Mouse (Mus musculus) ES-CJ7 (cell line): ENCODE data around the gene Dhx37.
"Not testable (repeated sequence)": the region's sequence is repeated elsewhere in the genome, so short reads cannot be mapped to it uniquely, and the experiment has no call there.

Experiments
- DNase-seq: peaks from one replicate; pipeline ENCODE4 v3.0.0; 2011; ENCODE audit warnings: low read depth, low spot score

The Dhx37 gene

GRCm38 (mm10) chr5:125448631-125449030 lies 14.7 kb upstream of the Dhx37 start:
- no peak for DNase-seq

GRCm38 (mm10) chr5:125448026-125448425 lies 14.1 kb upstream of the Dhx37 start:
- no peak for DNase-seq

DNA sequence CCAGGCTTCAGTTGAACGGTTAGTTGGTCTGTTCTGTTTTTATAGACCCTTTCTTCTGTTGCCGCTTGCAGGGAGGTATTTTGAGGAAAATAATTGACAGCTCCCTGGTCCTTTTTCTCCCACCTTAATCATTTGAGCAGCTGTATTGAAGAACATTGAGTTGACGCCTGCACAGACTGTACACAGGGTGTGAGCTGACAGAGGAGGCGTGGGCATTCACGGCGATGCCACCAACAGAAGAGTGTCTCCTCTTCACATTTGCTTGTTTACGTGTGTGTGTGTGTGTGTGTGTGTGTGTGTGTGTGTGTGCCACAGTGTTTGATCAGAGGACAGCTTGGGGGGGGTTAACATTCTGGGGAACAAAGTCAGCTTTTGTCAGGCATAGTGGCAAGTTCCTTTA lies 12.4 kb upstream of the Dhx37 start:
- no peak for DNase-seq

GRCm38 (mm10) chr5:125444554-125444953 lies 10.6 kb upstream of the Dhx37 start:
- DNase-seq, result no peak

DNA sequence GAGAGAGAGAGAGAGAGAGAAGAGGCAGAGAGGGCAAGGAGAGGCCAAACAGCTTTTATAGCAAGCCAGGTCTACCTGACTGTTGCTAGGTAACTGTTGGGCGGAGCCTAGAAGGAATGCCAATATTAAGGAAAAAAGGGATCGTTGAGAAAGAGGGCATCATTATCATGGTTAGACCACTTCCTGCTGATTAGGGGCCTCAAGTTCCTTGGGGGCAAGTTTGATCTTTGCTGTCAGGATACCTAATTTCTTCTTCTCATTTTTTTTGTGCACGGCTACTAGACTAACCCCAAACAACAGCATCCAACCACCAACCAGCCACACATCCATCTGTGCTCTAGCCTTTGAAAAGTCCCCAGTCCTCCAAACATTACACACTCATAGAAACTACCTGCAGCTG lies 10.0 kb upstream of the Dhx37 start:
- no peak for DNase-seq

DNA sequence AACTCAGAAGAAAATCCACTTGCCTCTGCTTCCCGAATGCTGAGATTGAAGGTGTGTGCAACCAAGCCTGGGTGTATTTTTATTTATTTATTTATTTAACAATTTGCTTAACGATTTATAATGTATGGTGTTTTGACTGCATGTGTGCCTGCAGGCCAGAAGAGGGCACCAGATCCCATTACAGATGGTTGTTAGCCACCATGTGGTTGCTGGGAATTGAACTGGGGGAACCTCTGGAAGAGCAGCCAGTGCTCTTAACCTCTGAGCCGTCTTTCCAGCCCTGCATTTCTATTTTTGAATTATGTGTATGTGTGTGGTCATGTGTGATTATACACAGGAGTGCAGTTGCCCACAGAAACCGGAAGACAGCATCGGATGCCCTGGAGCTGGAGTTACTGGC lies 9.4 kb upstream of the Dhx37 start:
- DNase-seq, result no peak

DNA sequence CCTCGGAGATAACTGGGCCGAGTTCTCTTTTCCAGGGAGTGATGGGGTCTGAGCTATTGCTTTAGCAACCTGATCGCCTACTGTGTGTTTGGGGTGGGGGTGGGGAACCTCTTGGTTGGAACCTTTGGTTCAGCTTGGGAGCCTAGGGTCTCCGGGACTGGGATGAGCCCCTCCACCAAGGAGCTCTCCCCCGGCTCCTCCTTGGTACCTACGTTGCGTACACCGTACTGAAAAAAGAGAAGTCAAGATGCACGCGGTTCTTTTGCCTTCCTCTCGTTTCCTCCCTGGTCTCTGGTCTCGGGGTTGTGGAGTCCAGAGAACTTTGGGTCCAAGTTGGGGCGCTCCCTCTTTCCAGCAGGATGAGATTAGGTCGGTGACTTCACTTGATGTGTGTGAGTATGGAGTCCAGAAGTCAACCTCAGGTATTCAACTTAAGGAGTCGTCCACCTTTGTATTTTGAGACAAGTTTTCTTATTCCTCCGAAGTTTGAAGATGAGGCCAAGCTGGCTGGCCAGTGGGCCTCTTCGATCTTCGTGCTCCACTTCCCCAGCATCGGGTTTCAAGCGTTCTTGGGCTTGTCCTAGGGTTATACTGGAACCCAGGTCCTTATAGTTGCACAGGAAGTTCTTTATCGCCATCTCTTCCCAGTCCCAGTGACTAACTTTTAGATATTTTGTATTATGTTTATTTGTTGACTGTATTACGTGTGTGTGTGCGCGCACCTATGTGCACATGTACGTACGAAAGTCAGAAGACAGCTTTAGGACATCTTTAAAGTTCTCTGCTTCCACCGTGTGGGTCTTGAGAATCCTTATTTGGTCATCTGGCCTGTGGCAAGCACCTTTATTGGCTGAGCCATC lies 8.4 kb upstream of the Dhx37 start:
- peak; percentile 35 for DNase-seq

DNA sequence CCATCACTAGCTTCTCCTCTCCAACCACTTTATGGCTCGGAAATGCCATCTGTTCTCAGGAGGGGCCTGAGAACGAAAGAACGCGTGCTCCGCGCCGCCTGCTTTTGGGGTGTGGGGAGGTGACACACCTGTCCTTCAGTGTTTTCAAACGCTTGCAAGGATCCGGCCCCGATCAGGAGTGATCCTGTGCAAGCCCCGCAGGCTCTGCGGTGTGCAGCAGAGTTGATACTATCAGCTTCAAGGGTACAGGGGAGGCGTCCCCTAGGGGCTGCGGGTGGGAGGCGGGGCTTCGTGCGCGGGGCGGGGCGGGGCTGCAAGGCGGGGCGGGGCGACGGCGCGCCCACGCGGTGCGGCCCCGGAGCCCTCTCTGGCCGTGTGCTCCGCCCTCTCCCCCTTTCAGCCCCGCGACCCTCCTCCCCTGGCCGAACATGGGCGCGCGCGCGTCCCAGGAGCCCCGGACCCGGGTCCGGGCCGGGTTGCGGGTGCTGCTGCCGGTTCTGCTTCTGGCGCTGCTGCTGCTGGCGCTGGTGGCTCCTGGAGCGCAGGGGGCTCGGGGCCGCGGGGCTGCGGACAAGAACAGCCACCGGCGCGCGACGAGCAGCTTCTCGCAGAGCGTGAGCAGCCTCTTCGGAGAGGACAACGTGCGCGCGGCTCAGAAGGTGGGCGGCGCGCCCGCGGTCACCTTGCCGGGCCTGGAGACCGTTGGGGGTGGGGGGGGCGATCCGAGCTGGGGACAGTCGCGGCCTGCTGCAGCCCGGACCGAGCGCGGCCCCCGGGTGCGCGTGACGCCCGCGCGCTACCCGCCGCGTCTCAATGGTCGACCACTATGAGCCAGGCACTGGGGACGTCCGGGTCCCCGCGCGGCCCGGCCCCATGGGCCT lies 7.6 kb upstream of the Dhx37 start, which contains the start of gene Bri3bp:
Gene Bri3bp, plus strand, starts transcription at position 335 of the 881 bp plus-strand sequence.
- DNase-seq, result peak; percentile 76

- peak; percentile 66 for DNase-seq
These were observed 6.8 kb upstream of the Dhx37 start for GRCm38 (mm10) chr5:125440583-125441233.

DNA sequence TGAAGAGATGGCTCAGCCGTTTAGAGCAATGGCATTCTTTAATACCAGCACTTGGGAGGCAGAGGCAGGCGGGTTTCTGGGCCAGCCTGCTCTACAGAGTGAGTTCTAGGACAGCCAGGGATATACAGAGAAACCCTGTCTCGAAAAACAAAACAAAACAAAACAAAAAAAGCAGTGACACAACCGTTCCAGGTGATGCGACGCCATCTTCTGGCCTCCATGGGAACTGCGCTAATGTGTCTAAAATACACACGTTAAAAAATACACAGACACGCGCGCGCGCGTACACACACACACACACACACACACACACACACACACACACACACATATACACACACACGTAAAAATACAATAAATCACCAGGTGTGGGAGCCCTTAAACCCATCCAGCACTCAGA lies 426 bp upstream of the Dhx37 start:
- DNase-seq, result peak; percentile 74

DNA sequence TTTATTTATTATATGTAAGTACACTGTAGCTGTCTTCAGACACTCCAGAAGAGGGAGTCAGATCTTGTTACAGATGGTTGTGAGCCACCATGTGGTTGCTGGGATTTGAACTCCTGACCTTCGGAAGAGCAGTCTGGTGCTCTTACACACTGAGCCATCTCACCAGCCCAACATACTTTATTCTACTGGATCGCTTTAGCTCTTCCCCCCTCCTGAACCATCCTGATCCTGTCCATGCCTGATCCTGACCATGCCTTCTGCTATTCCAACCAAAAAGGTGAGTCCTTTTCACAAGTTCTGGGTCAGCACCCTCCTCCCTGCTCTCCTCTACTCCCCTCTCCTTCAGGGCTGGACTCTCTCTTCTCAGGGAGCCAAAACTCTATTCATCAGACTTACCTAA lies 1.6 kb downstream of the Dhx37 start:
- DNase-seq, result not testable (repeated sequence)

GRCm38 (mm10) chr5:125426343-125426742 lies 7.6 kb downstream of the Dhx37 start:
- DNase-seq, result peak; percentile 48

GRCm38 (mm10) chr5:125425698-125426276 lies 8.1 kb downstream of the Dhx37 start:
- no peak for DNase-seq

GRCm38 (mm10) chr5:125419124-125419523 lies 14.8 kb downstream of the Dhx37 start:
- DNase-seq, result no peak

DNA sequence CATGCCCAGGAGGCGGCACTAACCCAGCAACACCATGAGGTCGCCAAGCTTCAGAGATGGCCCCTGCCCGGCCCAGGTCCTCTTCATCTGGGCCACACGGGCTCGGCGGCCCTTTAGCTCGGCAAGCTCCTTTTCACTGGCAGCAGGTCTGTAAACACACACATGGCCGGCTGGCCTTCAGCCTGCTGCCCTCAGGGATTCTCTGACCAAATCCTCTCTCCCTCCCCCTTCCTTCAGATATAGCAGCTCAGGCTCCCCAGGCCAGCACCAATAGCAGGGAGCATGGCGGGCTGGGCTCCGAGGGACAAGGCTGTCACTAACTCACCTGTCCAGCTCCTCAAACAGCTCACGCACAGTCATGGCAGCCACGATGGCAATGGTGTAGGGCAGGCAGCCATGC lies 15.3 kb downstream of the Dhx37 start:
- no peak for DNase-seq

- no peak for DNase-seq
These were observed 17.7 kb downstream of the Dhx37 start for GRCm38 (mm10) chr5:125416183-125416582.

DNA sequence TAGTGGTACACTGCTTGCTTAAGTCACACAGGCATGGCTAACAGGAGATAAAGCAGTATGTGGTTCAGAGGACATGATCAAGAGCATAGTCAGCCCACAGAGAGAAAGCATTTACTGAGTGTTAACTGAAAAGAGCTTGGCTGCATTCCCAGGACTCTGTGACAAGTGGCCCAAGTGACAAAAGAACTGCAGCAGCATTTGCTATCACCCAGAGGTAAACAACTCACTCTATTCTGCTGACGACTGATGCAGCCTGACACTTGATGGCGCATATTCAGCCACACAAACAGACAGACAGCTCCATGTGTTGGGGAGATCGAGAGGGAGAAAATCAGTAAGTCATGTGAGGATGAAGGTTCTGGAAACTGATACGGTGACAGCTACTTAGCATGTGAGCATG lies 20.2 kb downstream of the Dhx37 start:
- DNase-seq, result no peak

GRCm38 (mm10) chr5:125412536-125412935 lies 21.4 kb downstream of the Dhx37 start:
- not testable (repeated sequence) for DNase-seq

DNA sequence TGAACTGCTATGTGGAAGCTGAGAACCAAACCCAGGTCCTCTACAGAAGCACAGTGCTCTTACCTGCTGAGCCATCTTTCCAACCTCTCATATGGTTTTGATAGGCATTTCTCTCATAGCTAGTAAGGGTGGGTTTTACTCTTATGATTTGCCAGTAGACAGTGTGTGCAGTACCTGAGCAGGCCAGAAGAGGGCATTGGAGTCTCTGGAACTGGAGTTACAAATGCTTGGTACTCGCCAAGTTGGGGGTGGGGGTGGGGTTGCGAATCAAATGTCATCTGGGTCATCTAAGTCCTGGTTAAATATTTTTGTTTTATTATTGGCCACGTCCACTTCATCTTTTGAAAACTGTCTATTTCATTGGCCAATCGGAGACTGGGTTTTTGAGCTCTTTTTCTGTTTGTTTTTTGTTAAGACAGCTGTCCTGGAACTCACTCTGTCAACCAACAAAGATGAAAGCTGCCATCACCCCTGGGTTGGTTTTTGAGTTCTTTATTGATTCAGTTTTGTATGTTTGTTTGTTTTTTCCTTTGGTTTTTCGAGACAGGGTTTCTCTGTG lies 21.9 kb downstream of the Dhx37 start:
- DNase-seq, result peak; percentile 87

GRCm38 (mm10) chr5:125409348-125410090 lies 24.4 kb downstream of the Dhx37 start:
- DNase-seq, result peak; percentile 85

DNA sequence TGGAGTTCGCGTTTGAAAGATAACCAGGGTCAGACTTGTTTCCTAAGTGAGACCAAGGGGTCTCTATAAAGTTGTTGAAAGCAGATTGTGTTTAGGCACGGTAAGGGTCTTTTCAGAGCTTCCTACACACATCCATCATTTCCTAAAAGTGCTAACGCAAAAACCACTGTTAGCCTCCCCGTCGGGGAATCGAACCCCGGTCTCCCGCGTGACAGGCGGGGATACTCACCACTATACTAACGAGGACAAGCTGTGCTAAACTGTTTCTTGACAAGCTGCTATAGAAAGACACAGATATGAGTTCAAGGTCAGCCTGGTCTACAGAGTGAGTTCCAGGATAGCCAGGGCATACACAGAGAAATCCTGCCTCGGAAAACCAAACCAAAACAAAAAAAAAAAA lies 25.1 kb downstream of the Dhx37 start:
- DNase-seq, result peak; percentile 94
